Mouse (Mus musculus): ENCODE measurements around the gene Srebf2.

DNA sequence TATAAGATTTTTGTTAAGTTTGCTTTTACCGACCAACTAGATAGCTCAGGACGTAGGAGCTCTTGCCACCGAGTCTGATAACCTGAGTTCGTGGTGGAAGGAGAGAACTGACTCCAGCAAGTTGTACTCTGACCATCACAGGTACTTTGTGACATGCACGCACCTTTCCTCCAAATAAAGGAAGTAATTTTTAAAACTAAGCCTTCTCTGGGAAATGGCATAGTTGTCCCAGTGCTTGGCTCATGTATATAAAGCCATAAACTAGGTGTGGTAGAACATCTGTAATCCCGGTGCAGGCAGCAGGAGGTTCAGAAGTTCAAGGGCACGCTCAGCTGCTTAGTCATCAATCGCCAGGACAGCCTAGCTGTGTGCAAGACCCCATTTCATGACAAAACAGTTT lies 26.4 kb upstream of the Srebf2 start:
- no peak for TF ChIP-seq CTCF (IDR thresholded peaks at IDR 0.05; ENCODE audit: borderline replicate concordance, insufficient read depth, low read depth, low read length)
- no peak for TF ChIP-seq POLR2A (IDR thresholded peaks at IDR 0.05; ENCODE audit: borderline replicate concordance, insufficient read depth, low read length)
